Mouse (Mus musculus) stomach, embryonic 14.5 days (tissue): ENCODE measurements at regions not wholly inside any gene's neighbourhood (a gene's known extent, or its start where the extent isn't known, plus 50 kb on each side); places are given as distances from the start of the nearest gene placed in this dataset.

Experiments used
- ATAC-seq: fragments of 200-750 bp; cut with Nextera tagmentation; 2 replicates; pipeline ENCODE4 v1.8.0; 2017; ENCODE audit warnings: low read depth, moderate TSS enrichment; ENCODE audit not compliant: insufficient number of reproducible peaks, insufficient read depth, low FRiP score
- H3K27ac ChIP-seq: fragments of 300-500 bp; sonication (generic); 2 replicates; pipeline ENCODE4 v1.5.1; 2014; ENCODE audit warnings: mild to moderate bottlenecking, low read length, moderate library complexity, mixed read lengths
- H3K27me3 ChIP-seq: fragments of 300-500 bp; sonication (generic); 2 replicates; pipeline ENCODE4 v1.6.1; 2014; ENCODE audit warnings: low read length, control low read depth, mixed read lengths; ENCODE audit not compliant: control insufficient read depth, insufficient read depth
- H3K36me3 ChIP-seq: fragments of 300-500 bp; sonication (generic); 2 replicates; pipeline ENCODE4 v1.6.1; 2014; ENCODE audit warnings: mild to moderate bottlenecking, control low read depth, low read length, moderate library complexity, mixed read lengths; ENCODE audit not compliant: control insufficient read depth, insufficient read depth
- H3K4me1 ChIP-seq: fragments of 300-500 bp; sonication (generic); 2 replicates; pipeline ENCODE4 v1.6.1; 2014; ENCODE audit warnings: low read length, control low read depth, mixed read lengths; ENCODE audit not compliant: control insufficient read depth, insufficient read depth
- H3K4me2 ChIP-seq: fragments of 300-500 bp; sonication (generic); replicated peaks from 2 replicates; pipeline ENCODE4 v1.6.1; 2014; ENCODE audit warnings: low read depth, low read length, control low read depth
- H3K4me3 ChIP-seq: fragments of 300-500 bp; sonication (generic); 2 replicates; pipeline ENCODE4 v1.5.1; 2014; ENCODE audit warnings: low read depth, low read length, control low read depth
- H3K9ac ChIP-seq: fragments of 300-500 bp; sonication (generic); replicated peaks from 2 replicates; pipeline ENCODE4 v1.6.1; 2014; ENCODE audit warnings: low read depth, mild to moderate bottlenecking, control low read depth, low read length, moderate library complexity, mixed read lengths
- H3K9me3 ChIP-seq: fragments of 300-500 bp; sonication (generic); 2 replicates; pipeline ENCODE4 v1.6.1; 2016; ENCODE audit warnings: low read depth, low read length, control low read depth; ENCODE audit not compliant: control insufficient read depth
- WGBS: fragments of 180-500 bp; shearing (Covaris S2); extraction: QIAGEN DNeasy Blood & Tissue Kit; methylation state at CpG from one replicate; pipeline ENCODE4 v1.1.7; 2014; 5-methylcytosine and 5-hydroxymethylcytosine counted together

DNA sequence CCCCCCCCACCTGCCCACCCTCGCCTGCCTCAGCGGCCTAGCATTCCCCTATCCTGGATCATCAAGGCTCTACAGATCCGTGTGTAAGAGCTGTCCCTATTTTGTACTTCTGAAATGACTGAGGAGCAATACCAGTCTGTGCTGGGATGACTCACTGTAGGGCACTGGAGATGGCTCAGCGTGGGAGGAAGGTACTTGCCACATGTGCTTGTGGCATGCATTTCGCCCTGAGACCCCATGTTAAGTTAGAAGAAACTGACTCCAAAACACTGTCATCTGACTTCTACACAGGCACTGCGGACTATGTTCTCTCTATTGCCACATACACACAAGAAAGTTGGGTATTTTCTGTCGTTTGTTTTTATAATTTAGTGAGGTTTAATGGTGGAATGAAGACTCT is 574.9 kb downstream of the Adgrl2 start:
- 80% methylated on average over 7 of the region's 7 CpGs for WGBS
- H3K27ac ChIP-seq = no peak overlapping the region
- H3K4me2 ChIP-seq = no peak overlapping the region
- no peak for ATAC-seq
- H3K9ac ChIP-seq = no peak overlapping the region
- no peaks in the 10 kb centered on the region for H3K36me3 ChIP-seq
- H3K4me3 ChIP-seq = no peak overlapping the region
- no peaks in the 10 kb centered on the region for H3K9me3 ChIP-seq
- H3K27me3 ChIP-seq = no peaks in the 10 kb centered on the region
- H3K4me1 ChIP-seq = peaks cover 6% of the 10 kb centered on the region; the same call in 1 of the 2 replicates

DNA sequence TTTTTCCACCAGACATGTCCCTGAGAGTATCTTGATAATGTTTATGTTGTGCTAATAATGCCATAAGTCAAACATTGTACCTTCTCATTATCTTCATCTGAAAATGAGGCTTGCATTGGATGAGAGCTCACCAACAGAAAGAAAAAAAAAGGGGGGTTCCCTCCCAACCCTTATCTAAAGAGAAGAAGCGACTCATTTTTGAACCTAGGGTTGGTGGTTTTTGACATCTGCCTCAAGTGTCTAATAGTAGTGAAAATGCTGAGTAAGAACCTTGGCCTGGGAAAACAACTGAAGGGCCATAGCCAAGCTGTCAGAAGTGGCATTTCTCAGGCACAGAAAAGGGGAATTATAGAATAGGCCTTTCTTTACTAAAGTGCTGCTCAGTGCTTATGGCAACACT is 577.3 kb downstream of the Adgrl2 start:
- H3K4me1 ChIP-seq = peaks cover 3% of the 10 kb centered on the region; the same call in 1 of the 2 replicates
- H3K36me3 ChIP-seq = no peaks in the 10 kb centered on the region
- H3K27ac ChIP-seq = no peak overlapping the region
- 81% methylated on average over 1 of the region's 1 CpGs for WGBS
- no peak overlapping the region for H3K4me2 ChIP-seq
- H3K4me3 ChIP-seq = no peak overlapping the region
- no peak for ATAC-seq
- no peaks in the 10 kb centered on the region for H3K9me3 ChIP-seq
- no peaks in the 10 kb centered on the region for H3K27me3 ChIP-seq
- H3K9ac ChIP-seq = no peak overlapping the region

GRCm38 (mm10) chr3:148412191-148412590 is 578.2 kb downstream of the Adgrl2 start:
- H3K9ac ChIP-seq = no peak overlapping the region
- ATAC-seq = no peak
- 78% methylated on average over 1 of the region's 1 CpGs for WGBS
- H3K4me2 ChIP-seq = no peak overlapping the region
- H3K27me3 ChIP-seq = no peaks in the 10 kb centered on the region
- H3K9me3 ChIP-seq = no peaks in the 10 kb centered on the region
- H3K4me1 ChIP-seq = no peaks in the 10 kb centered on the region
- H3K4me3 ChIP-seq = no peak overlapping the region
- no peaks in the 10 kb centered on the region for H3K36me3 ChIP-seq
- no peak overlapping the region for H3K27ac ChIP-seq

GRCm38 (mm10) chr3:148398349-148398748 is 592.0 kb downstream of the Adgrl2 start:
- no peak overlapping the region for H3K9ac ChIP-seq
- H3K4me3 ChIP-seq = no peak overlapping the region
- WGBS = 34% methylated on average over 7 of the region's 7 CpGs
- H3K4me2 ChIP-seq = no peak overlapping the region
- H3K9me3 ChIP-seq = no peaks in the 10 kb centered on the region
- no peak for ATAC-seq
- H3K36me3 ChIP-seq = no peaks in the 10 kb centered on the region
- H3K4me1 ChIP-seq = no peaks in the 10 kb centered on the region
- no peaks in the 10 kb centered on the region for H3K27me3 ChIP-seq
- no peak overlapping the region for H3K27ac ChIP-seq

- H3K27me3 ChIP-seq = no peaks in the 10 kb centered on the region
- 68% methylated on average over 6 of the region's 6 CpGs for WGBS
- H3K4me2 ChIP-seq = no peak overlapping the region
- H3K4me1 ChIP-seq = no peaks in the 10 kb centered on the region
- H3K9me3 ChIP-seq = no peaks in the 10 kb centered on the region; the same call in 1 of the 2 replicates
- ATAC-seq = no peak
- no peaks in the 10 kb centered on the region for H3K36me3 ChIP-seq
- H3K9ac ChIP-seq = no peak overlapping the region
- H3K4me3 ChIP-seq = no peak overlapping the region
- H3K27ac ChIP-seq = no peak overlapping the region
Observed at GRCm38 (mm10) chr3:148387550-148387949, 602.8 kb downstream of the Adgrl2 start.

DNA sequence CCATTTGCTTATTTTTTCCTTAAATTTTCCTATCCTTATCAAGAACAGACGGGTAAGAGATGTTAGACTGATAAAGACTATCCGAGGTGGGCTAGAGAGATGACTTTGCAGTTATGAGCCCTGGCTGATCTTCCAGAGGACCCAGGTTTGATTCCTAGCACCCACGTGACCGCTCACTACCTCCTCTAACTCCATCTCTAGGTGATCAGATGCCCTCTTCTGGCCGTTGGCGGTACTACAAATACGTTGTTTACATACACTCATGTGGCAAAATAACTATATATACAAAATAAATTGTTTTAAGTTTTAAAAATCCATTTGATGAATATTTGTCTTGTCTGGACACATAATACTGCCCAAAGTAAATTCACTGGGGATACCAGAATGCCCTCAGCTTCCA is 604.6 kb downstream of the Adgrl2 start:
- 95% methylated on average over 7 of the region's 7 CpGs for WGBS

GRCm38 (mm10) chr3:148381057-148381456 is 609.3 kb downstream of the Adgrl2 start:
- Histone ChIP-seq H3K4me1 (no peaks in the 10 kb centered on the region), H3K9me3 (no peaks in the 10 kb centered on the region; the same call in 1 of the 2 replicates), H3K36me3 (no peaks in the 10 kb centered on the region), H3K4me2 (no peak overlapping the region), H3K4me3 (no peak overlapping the region), H3K27ac (no peak overlapping the region), H3K9ac (no peak overlapping the region), H3K27me3 (no peaks in the 10 kb centered on the region)
- ATAC-seq = no peak
- WGBS = 95% methylated on average over 1 of the region's 1 CpGs

More for the DNA sequence above, 604.6 kb downstream of the Adgrl2 start:
- H3K4me1 ChIP-seq = no peaks in the 10 kb centered on the region
- no peak overlapping the region for H3K9ac ChIP-seq
- H3K4me2 ChIP-seq = no peak overlapping the region
- H3K36me3 ChIP-seq = no peaks in the 10 kb centered on the region
- no peaks in the 10 kb centered on the region; the same call in 1 of the 2 replicates for H3K9me3 ChIP-seq
- H3K27me3 ChIP-seq = no peaks in the 10 kb centered on the region
- no peak overlapping the region for H3K27ac ChIP-seq
- ATAC-seq = no peak
- H3K4me3 ChIP-seq = no peak overlapping the region

- H3K4me3 ChIP-seq = no peak overlapping the region
- H3K9me3 ChIP-seq = no peaks in the 10 kb centered on the region
- no peak overlapping the region for H3K27ac ChIP-seq
- no peaks in the 10 kb centered on the region for H3K4me1 ChIP-seq
- H3K9ac ChIP-seq = no peak overlapping the region
- H3K27me3 ChIP-seq = no peaks in the 10 kb centered on the region
- 84% methylated on average over 5 of the region's 5 CpGs for WGBS
- no peak overlapping the region for H3K4me2 ChIP-seq
- no peaks in the 10 kb centered on the region for H3K36me3 ChIP-seq
- ATAC-seq = no peak
Observed at GRCm38 (mm10) chr3:148363331-148363730, 627.0 kb downstream of the Adgrl2 start.

GRCm38 (mm10) chr3:148362453-148362864 is 627.9 kb downstream of the Adgrl2 start:
- Histone ChIP-seq H3K9ac (no peak overlapping the region), H3K27me3 (no peaks in the 10 kb centered on the region), H3K27ac (no peak overlapping the region), H3K4me1 (no peaks in the 10 kb centered on the region), H3K36me3 (no peaks in the 10 kb centered on the region), H3K4me3 (no peak overlapping the region), H3K4me2 (no peak overlapping the region), H3K9me3 (no peaks in the 10 kb centered on the region)
- WGBS = 41% methylated on average over 2 of the region's 2 CpGs
- 0 out of 2 replicates have a peak, but pooled peaks have one; percentile 53 for ATAC-seq
